Mouse (Mus musculus): ENCODE measurements around the gene Vmn1r20. TPM values are rescaled to one million over a fixed set of nuclear protein-coding genes. Genes with fewer than 3 reads are reported as not detected.

Gene Vmn1r20
- polyA plus RNA-seq (2017; shearing (Covaris generic)): not detected

GRCm38 (mm10) chr6:57428630-57429029 is at the start of gene Vmn1r20:
Vmn1r20 (plus strand) TSS chr6:57428930.

GRCm38 (mm10) chr6:57395683-57396082 is 33.0 kb upstream of the Vmn1r20 start, which contains the start of gene Vmn1r18:
Vmn1r18 (minus strand) TSS chr6:57395783.

GRCm38 (mm10) chr6:57403480-57403879 is 25.2 kb upstream of the Vmn1r20 start, which contains the start of gene Vmn1r19:
Vmn1r19 (plus strand) TSS chr6:57403780.

Other genes starting within 250 kb of the Vmn1r20 start
- 0.21 TPM for gene Vmn1r13, start 225.6 kb upstream of the Vmn1r20 start, polyA plus RNA-seq (2017; shearing (Covaris generic))
- gene Vmn1r14, start 197.2 kb upstream of the Vmn1r20 start, polyA plus RNA-seq (2017; shearing (Covaris generic)): not detected
- not detected for gene Vmn1r15, start 171.0 kb upstream of the Vmn1r20 start, polyA plus RNA-seq (2017; shearing (Covaris generic))
- gene Vmn1r16, start 99.4 kb upstream of the Vmn1r20 start, polyA plus RNA-seq (2017; shearing (Covaris generic)): not detected
- gene Vmn1r17, start 65.2 kb upstream of the Vmn1r20 start, polyA plus RNA-seq (2017; shearing (Covaris generic)): not detected
- not detected for gene Vmn1r18, start 33.1 kb upstream of the Vmn1r20 start, polyA plus RNA-seq (2017; shearing (Covaris generic))
- gene Vmn1r19, start 25.1 kb upstream of the Vmn1r20 start, polyA plus RNA-seq (2017; shearing (Covaris generic)): not detected
- 21.3 TPM for gene Ppm1k, start 106.5 kb downstream of the Vmn1r20 start, polyA plus RNA-seq (2017; shearing (Covaris generic))
- gene Herc6, start 152.1 kb downstream of the Vmn1r20 start, polyA plus RNA-seq (2017; shearing (Covaris generic)): 33.8 TPM

Data from CD4-positive, CD25-positive, alpha-beta regulatory T cell, adult 9 weeks (primary cell).